Mouse (Mus musculus): ENCODE results near the gene Hsd17b2.

GRCm38 (mm10) chr8:117684504-117684903, 17.2 kb upstream of the Hsd17b2 start:
- TF ChIP-seq CTCF (IDR thresholded peaks at IDR 0.05) (no peak), EP300 (IDR thresholded peaks at IDR 0.05; ENCODE audit: insufficient read depth, low read depth, low read length) (no peak)
